7 mouse cellular contexts compared by ENCODE assay signal in genomic region chr16:22009099-22009584, GRCm38 (mm10). TPM values are rescaled to one million over a fixed set of nuclear protein-coding genes. Genes with fewer than 3 reads are reported as not detected.
DNase-seq lines count a peak whose midpoint lies in the region; ATAC-seq lines count a peak whose summit lies in the region.

Gene Senp2 (plus strand): TSS chr16:22009484.

- no peaks in the 10 kb centered on the region for H3K9me3 ChIP-seq in intestine, embryonic 15.5 days
- no peaks in the 10 kb centered on the region for H3K9me3 ChIP-seq in midbrain, embryonic 10.5 days (replicated peaks)

- no peaks in the 10 kb centered on the region for H3K27me3 ChIP-seq in intestine, embryonic 15.5 days (replicated peaks)
- no peaks in the 10 kb centered on the region for H3K27me3 ChIP-seq in midbrain, embryonic 10.5 days (ENCODE audit: low read depth, poor library complexity, severe bottlenecking)

- no peaks in the 10 kb centered on the region for H3K36me3 ChIP-seq in intestine, embryonic 15.5 days
- peaks cover 9% of the 10 kb centered on the region for H3K36me3 ChIP-seq in midbrain, embryonic 10.5 days

- H3K4me2 ChIP-seq in intestine, embryonic 15.5 days (replicated peaks): peak within 1 kb of the TSS; percentile 69

- intact Hi-C loops in gastrocnemius, postnatal 36 days (cut with DNase I): loop anchor here (5.0 kb wide), 1 partner anchor 62 kb away; the partner anchor contains the start of gene Tmem41a
- intact Hi-C loops in left cerebral cortex, postnatal 25 days (cut with DNase I): loop anchor here (5.0 kb wide), 1 partner anchor 172 kb away; no protein-coding TSS in a partner anchor

- H3K4me1 ChIP-seq in intestine, embryonic 15.5 days (replicated peaks): peaks cover 4% of the 10 kb centered on the region; the same call in 1 of the 2 replicates
- H3K4me1 ChIP-seq in midbrain, embryonic 10.5 days: peaks cover 17% of the 10 kb centered on the region

- ATAC-seq in intestine, embryonic 15.5 days: peak; percentile 99

- peak; percentile 100 for DNase-seq in adrenal gland, adult 2 months
- DNase-seq in embryo, embryonic 11.5 days (ENCODE audit: low read depth, low spot score): peak; percentile 100
- peak; percentile 99 to 100 for DNase-seq in gastrocnemius, postnatal 36 days
- DNase-seq in left cerebral cortex, postnatal 25 days (ENCODE audit: low spot score in 2 of 2): peak; percentile 100
- DNase-seq in midbrain, embryonic 10.5 days (ENCODE audit: low spot score): peak; percentile 100
- peak; percentile 100 for DNase-seq in right cerebral cortex, postnatal 4 days

- peak within 1 kb of the TSS; percentile 85 for H3K4me3 ChIP-seq in intestine, embryonic 15.5 days (replicated peaks)
- peak within 1 kb of the TSS; percentile 99 for H3K4me3 ChIP-seq in midbrain, embryonic 10.5 days

- H3K9ac ChIP-seq in intestine, embryonic 15.5 days: peak within 1 kb of the TSS; percentile 84

- peak within 1 kb of the TSS; percentile 66 for H3K27ac ChIP-seq in intestine, embryonic 15.5 days
- H3K27ac ChIP-seq in midbrain, embryonic 10.5 days (replicated peaks): peak within 1 kb of the TSS; percentile 86

- WGBS in intestine, embryonic 15.5 days: 0% methylated on average over 45 of the region's 45 CpGs
- under 1% methylated on average over 45 of the region's 45 CpGs for WGBS in midbrain, embryonic 10.5 days

RNA-seq across cellular contexts. Expression of gene Senp2, which starts in this region (rescaled TPM):
- 10 to 100 TPM; 33.0 to 64.4 TPM for total RNA-seq in adrenal gland, adult 2 months (2021)
- polyA plus RNA-seq in adrenal gland, adult 2 months (2012; rRNA removed): 3.6 and 3.7 TPM in 2 replicates
- total RNA-seq in gastrocnemius, postnatal 36 days (2021): 10 to 100 TPM; 25.3 to 27.4 TPM
- 32.8 and 36.0 TPM in 2 replicates for polyA plus RNA-seq in intestine, embryonic 15.5 days (2015; fragmentation: Nextera tagmentation; extraction: Ambion mirVana)
- 100 to 1,000 TPM in 1 of 2 experiments, 10 to 100 TPM in 1; 99.1 to 101 TPM for total RNA-seq in left cerebral cortex, postnatal 25 days (2021)
- 64.2 and 65.4 TPM in 2 replicates for polyA plus RNA-seq in midbrain, embryonic 10.5 days (2016; fragmentation: Nextera tagmentation; extraction: Ambion mirVana)

Comparison
In these comparisons a context has a peak if more than half of its experiments do, and no peak if none do; other contexts are left out.
1. Peak in every context shown above with its lines: DNase-seq, ATAC-seq, H3K4me3 ChIP-seq and H3K27ac ChIP-seq.